Mouse (Mus musculus) large intestine, adult 2 months (tissue): ENCODE data around the gene Lrrc28. TPM values are rescaled to one million over a fixed set of nuclear protein-coding genes. Genes with fewer than 3 reads are reported as not detected.

ENCODE experiments used
- DNase-seq: peaks from one replicate; pipeline ENCODE4 v3.0.0-alpha.2; 2012; ENCODE audit warnings: low read depth, low spot score
- WGBS: fragments of 180-500 bp; shearing (Covaris S2); methylation state at CpG from one replicate; pipeline ENCODE4 v1.1.7; 2018; 5-methylcytosine and 5-hydroxymethylcytosine counted together
- polyA plus RNA-seq: library from polyadenylated mRNA; depleted of rRNA; stranded (reverse); fragments of >200 nt; gene quantifications from 2 replicates; pipeline ENCODE4 v1.2.3, GENCODE M21; 2012; rRNA removed

Lrrc28 gene
- 13.3 and 22.2 TPM in 2 replicates for polyA plus RNA-seq

DNA sequence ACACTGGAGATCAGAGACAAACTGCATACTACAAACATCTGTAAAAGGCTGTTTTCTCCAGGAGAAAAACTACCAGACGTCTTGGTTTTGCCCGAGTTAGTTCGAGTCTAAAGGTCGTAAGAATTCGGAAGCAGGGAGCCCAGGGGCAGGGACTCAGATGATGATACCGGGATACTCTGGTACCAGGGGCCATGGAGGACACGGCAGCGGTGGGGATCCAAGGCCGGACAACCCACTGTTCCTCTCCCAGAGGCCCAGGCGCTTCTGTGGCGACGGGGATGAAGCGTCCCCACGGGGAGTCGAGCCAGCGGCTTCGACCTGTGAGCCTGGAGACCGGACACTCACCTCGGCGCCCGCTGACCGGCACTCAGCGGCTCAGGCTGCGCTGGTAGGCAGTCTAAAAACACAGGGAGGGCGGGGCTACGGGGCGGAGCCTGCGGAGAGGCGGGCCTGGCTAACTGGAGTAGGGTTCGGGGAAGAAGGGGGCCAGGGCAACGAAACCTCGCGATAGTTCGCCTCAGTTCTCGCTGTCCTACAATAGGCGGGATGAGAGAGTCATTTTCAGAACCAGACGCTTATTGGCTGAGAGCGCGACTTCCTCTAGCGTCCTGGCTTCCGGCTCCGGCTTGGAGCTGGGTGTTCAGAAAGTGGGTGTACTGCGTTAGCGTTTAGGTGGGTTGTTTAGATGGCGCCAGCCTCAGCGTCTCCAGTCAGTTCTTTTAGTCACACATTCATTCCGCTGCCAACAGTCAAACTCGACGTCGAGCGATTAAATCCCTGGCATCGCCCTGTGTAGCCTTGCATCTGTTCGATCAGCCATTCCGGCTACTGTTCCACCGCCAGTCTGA, at the start of gene Lrrc28:
Lrrc28 (minus strand) TSS at position 436 of the 848 bp plus-strand sequence.
- under 1% methylated on average over 55 of the region's 55 CpGs for WGBS
- peak; percentile 99 for DNase-seq

DNA sequence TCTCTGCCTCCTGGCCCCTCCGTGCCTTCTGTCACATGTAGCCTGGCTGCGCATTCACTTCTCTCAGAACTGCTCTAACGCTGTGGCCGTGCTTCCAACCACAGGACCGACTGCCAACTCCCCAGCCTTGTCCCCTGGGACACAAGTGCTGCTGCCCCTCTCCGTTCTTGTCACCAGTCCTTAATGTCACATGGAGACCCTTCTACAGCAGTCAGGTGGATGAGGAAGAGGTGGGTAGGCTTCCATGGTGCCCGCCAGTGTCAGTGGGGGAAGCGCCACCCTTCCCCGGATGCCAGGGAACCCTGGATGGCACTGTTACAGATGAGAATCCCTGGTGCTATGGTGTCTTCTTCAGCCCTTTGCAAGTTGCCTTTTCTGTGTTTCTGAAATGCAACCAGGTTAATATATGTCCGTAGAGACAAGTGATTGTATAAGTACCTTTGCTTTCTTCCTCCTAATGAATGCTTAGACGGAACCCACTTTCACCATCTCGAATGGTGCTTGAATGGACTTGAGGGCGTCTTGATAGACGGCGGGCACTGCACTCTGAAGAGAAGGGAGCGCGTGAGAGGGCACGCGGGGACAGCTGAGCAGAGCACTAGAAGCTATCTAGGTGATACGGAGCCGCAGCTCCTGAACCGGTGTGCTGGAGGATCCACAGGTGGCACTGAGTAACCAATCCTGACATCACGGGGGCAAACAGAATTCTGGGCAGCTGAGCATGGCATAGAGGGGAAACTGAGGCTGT, 47.9 kb upstream of the Lrrc28 start:
- no peak for DNase-seq
- 94% methylated on average over 23 of the region's 23 CpGs for WGBS

- no peak for DNase-seq
- WGBS, result 54% methylated on average over 3 of the region's 3 CpGs
Observed at GRCm38 (mm10) chr7:67692141-67692540, 47.1 kb upstream of the Lrrc28 start.

- DNase-seq, result no peak
- WGBS, result 86% methylated on average over 6 of the region's 6 CpGs
Observed at GRCm38 (mm10) chr7:67691036-67691435, 46.0 kb upstream of the Lrrc28 start.

GRCm38 (mm10) chr7:67689793-67690192, 44.7 kb upstream of the Lrrc28 start:
- DNase-seq, result no peak
- WGBS, result 91% methylated on average over 7 of the region's 7 CpGs

GRCm38 (mm10) chr7:67688281-67688680, 43.2 kb upstream of the Lrrc28 start:
- 28% methylated on average over 3 of the region's 3 CpGs for WGBS
- no peak for DNase-seq

- DNase-seq, result no peak
- 95% methylated on average over 3 of the region's 3 CpGs for WGBS
Observed at GRCm38 (mm10) chr7:67686545-67686944, 41.5 kb upstream of the Lrrc28 start.

DNA sequence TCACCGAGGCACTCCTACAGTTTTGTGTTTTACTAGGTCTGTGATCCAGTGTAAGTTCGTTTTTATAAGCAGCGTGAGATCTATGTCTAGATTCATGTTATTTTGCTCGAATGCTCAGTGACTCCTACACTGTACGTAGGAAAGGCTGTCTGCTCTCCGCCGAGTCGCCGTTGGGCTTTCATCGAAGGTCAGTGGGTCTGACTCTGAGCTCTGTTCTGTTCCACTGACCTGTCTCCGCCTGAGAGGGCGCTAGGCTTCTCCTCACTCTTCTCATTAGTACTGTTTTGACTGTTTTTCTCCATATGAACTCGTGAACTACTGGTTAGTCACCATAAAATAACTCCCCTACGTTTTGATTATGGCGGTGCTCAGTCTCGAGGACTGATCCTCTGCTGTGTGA, 37.9 kb upstream of the Lrrc28 start:
- WGBS, result 88% methylated on average over 16 of the region's 16 CpGs

DNA sequence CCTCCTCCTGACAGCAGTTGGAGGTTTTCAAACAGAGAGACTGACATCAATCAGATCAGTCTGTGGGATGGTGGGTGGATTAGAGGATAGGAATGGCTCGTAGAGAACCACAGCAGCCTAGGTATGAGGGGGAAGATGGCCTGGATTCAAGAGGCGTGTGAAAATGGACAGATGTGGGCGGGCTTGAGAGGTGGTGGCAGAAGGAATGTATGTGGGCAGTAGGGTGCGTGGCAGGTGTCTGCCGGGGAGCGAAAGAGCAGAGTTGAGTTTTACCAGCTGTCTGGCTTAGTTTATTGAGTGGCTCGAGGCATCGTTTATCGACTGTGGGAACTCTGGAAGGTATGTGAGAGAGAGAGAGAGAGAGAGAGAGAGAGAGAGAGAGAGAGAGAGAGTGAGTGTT, 36.0 kb upstream of the Lrrc28 start:
- no peak for DNase-seq
- 35% methylated on average over 9 of the region's 9 CpGs for WGBS

More for the DNA sequence above, 37.9 kb upstream of the Lrrc28 start:
- DNase-seq, result no peak

- WGBS, result 89% methylated on average over 16 of the region's 16 CpGs
- no peak for DNase-seq
Observed at GRCm38 (mm10) chr7:67678878-67679499, 33.9 kb upstream of the Lrrc28 start.

- DNase-seq, result no peak
- WGBS, result 72% methylated on average over 5 of the region's 5 CpGs
Observed at GRCm38 (mm10) chr7:67673656-67674055, 28.6 kb upstream of the Lrrc28 start.

DNA sequence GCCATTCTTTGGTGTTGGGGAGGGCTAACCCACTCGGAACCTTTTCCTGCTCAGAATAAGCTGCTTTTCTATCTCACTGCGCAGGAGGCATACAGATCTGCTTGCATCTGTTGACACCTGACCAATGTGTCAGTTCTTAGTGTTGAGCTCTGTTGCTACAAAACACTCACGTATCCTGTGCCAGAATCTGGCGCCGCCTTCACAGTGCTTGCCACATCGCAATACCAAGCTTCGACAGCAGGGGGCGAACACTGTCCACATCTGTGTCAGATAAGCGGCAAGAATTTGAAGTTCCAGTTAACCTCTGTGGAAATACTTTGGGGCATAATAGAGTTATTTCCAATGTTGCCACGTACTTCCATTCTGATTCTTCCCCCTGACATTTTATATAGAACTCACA, 27.6 kb upstream of the Lrrc28 start:
- 8% methylated on average over 10 of the region's 10 CpGs for WGBS
- peak; percentile 57 for DNase-seq

DNA sequence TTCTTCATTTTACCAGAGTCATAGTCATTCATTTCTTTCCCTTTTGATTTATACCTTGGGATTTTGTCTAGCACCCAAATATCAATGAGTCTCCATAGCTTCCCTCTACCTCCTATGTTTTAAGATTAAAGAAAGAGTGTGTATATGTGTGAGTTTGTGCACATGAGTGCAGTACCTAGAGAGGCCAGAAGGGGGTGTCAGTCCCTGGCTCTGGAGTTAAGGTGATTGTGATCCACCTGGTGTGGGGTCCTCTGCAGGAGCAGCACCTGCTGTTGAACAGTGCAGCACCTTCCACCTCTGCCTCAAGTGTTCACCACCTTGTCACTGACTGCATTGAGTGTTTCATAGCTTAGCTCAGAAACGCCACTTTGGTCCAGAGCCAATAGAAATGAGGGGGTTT, 25.9 kb upstream of the Lrrc28 start:
- WGBS, result 78% methylated on average over 1 of the region's 1 CpGs
- DNase-seq, result no peak

- DNase-seq, result no peak
- 82% methylated on average over 14 of the region's 14 CpGs for WGBS
Observed at GRCm38 (mm10) chr7:67663981-67664694, 19.1 kb upstream of the Lrrc28 start.

DNA sequence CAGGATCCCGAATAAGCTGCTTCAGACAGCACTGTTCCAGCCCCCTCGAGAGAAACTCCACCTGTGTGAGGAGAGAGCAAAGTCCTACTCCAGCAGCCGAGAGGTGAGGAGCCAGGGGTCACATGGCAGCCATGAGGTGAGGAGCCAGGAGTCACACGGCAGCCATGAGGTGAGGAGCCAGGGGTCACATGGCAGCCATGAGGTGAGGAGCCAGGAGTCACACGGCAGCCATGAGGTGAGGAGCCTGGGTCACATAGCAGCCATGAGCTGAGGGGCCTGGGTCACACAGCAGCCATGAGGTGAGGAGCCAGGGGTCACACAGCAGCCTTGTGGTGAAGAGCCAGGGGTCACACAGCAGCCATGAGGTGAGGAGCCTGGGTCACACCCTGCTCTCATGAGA, 17.4 kb upstream of the Lrrc28 start:
- WGBS, result 69% methylated on average over 5 of the region's 5 CpGs
- DNase-seq, result no peak

DNA sequence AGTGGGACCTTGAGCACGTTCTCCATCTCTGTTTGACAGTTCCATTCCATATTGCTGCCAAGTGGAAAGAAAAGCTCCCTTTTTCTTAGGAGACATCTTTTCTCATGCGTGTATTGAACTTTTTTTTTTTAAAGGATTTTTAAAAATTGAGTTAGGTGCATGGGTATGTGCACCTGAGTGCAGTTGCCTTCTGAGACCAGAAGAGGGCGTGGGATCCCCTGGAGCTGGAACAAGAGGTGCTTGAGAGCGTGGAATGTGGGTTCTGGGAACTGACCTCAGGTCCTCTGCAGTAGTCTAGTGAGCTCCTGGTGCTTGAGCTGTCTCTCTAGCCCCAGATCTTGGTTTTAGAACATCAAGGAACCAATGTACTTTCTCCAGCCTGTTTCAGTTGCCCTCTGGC, 13.0 kb upstream of the Lrrc28 start:
- 83% methylated on average over 4 of the region's 4 CpGs for WGBS
- DNase-seq, result no peak

- no peak for DNase-seq
Observed at GRCm38 (mm10) chr7:67655186-67655585, 10.1 kb upstream of the Lrrc28 start.

DNA sequence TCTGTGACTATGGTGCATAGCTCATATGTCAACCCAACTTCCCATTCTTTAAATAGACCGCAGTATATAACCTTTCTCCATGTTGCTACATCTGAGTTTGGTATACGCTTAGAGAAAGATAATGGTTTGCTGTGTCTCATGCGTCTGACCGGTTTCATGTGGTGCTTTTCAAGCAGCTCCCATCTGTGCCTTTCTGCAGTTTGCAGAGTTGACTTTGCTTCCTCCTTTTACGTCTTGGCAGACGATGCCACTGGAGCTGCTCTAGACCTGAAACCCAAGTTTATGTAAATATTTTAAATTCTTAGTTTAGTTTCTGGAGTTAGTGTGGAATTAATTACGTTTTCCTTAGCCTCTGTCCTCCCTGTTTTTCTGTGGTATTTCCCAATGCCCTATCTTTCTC, 9.6 kb upstream of the Lrrc28 start:
- 71% methylated on average over 7 of the region's 7 CpGs for WGBS
- no peak for DNase-seq

More at GRCm38 (mm10) chr7:67655186-67655585, 10.1 kb upstream of the Lrrc28 start:
- 53% methylated on average over 1 of the region's 1 CpGs for WGBS

GRCm38 (mm10) chr7:67652211-67652610, 7.1 kb upstream of the Lrrc28 start:
- 43% methylated on average over 5 of the region's 5 CpGs for WGBS
- DNase-seq, result no peak

DNA sequence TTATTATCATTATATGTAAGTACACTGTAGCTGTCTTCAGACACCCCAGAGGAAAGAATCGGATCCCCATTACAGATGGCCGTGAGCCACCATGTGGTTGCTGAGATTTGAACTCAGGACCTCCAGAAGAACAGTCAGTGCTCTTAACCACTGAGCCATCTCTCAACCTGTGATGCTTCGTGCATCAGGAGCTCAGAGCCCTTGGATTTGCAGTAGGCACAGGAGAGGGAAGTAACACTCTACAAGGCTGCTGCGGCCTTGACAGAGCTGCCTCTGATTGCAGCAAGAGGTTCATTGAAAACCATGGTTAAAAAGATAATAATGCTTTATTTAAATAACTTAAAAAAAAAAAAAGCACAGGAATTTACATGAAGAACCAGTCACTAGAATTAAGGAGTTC, 3.3 kb upstream of the Lrrc28 start:
- 62% methylated on average over 4 of the region's 4 CpGs for WGBS
- DNase-seq, result no peak
